Mouse (Mus musculus) left cerebral cortex, postnatal 10 days (tissue): ENCODE data around the gene Spi1. TPM values are rescaled to one million over a fixed set of nuclear protein-coding genes. Genes with fewer than 3 reads are reported as not detected.

Experiments used
- DNase-seq, 2 experiments: peaks; one replicate each; pipeline ENCODE4 v3.0.0; 2021 to 2022; ENCODE audit warnings: low spot score in 2 of 2, mixed read lengths in 1 of 2; ENCODE audit errors: extremely low spot score in 1 of 2
- intact Hi-C: fragments of 180-260 bp; cut with DNase I; formaldehyde crosslinking; loops from one replicate; pipeline ENCODE4 v1.15.1; 2025
- total RNA-seq, 2 experiments: library from RNA; stranded (reverse); gene quantifications; 2 replicates each; pipeline ENCODE4 v1.2.3; 2021

The Spi1 gene
- total RNA-seq, 2 experiments from 2014 or later, result 5.2 to 5.6 TPM

DNA sequence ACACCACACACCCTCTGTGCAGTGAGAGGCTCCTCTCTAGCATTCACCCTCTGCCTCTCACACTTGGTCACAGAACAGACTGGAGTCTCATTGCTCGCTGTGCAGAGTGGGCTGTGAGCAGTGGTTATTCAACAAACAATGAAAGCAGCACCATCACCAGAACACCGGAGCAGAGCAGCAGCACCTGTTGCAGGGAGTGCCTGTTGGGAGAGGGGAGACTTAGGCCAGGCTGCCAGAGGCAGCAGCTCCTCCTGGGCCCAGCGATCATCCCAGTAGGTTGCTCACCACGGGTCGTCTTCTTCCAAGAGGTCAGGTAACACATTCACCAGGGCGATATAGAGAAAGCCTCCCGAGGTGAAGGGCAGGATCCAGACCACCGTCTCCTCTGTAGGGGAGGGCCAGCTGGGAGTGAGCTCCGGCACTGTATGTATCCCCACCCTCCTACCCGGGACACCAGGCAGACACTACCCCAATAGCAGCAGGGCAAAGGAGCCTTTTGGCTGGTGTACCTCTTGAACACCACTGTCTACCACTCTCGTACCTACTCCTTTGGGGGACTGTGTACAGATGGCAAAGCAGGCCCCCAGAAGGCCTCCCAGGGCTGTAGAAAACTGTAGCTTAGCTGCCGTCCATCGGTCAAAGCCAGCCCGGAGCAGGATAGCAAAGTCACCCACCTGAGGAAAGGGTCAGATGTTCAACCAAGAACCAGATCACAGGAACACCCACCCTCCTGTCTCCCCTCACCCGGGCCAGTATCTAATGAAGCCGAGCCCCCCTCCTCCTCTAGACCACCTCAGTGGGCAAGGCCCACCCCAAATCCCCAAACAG, 19.2 kb upstream of the Spi1 start:
- no peak for DNase-seq
- intact Hi-C loops, result loop anchor here (5.0 kb wide), 1 partner anchor 196 kb away; no protein-coding TSS in a partner anchor

DNA sequence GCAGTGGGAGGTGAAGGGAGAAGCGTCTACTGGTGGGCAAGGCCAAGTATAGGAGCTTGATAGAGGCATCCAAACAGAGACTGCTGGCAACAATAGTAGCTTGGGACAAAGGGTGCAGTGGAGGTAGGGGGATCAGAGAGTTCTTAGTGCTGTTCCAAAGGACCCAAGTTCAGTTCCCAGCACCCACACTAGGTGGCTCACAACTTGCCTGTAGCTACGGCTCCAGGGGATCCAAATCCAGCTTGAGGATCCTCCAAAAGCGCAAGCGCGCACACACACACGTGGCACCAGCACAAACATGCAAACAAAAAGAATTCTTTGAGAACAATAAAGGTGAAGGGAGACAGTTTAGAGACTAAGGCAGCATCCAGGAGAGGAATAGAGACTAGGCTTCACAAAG, 18.0 kb upstream of the Spi1 start:
- intact Hi-C loops, result loop anchor here (5.0 kb wide), 1 partner anchor 197 kb away; no protein-coding TSS in a partner anchor
- DNase-seq, result no peak

DNA sequence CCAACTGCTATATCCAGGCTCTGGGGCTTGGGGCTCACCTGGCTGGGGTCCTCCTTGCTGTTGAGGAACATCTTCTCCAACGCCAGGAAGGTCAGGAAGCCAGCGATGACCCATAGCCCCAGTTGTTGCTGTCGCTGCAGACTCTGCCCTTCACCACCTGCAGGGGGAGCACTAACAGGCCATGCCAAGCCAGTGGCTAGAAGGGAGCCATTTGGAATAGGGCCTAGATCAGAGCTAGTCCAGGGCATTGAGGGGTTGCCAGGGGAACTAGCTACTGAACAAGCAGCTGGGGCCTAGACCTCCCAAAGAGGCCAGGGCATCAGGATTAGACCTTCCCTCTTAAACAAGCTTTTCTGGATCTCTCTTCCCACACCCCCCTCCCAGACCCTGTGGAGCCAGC, 16.6 kb upstream of the Spi1 start:
- intact Hi-C loops, result no loop called here

DNA sequence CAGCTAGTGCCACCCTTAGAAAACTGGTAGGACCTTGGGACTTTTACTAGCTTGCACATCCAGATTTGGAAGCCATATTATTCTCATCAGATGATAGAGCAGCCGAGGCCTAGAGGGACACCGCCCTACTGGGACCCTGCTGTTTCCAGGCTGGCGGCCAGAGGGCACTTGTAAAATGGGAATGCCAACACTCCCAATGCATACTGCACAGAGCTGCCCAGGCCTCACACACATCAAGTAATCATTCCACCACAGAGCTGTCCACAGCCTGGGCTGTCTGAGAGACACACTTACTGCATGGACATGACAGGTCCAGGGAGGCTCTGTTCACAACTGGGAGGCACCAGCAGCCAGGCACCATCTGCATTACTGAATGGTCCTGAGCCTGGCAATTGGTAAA, 15.7 kb upstream of the Spi1 start:
- intact Hi-C loops, result no loop called here
- DNase-seq, result no peak

More for the DNA sequence above, 16.6 kb upstream of the Spi1 start:
- DNase-seq, result peak; percentile 61 to 75

DNA sequence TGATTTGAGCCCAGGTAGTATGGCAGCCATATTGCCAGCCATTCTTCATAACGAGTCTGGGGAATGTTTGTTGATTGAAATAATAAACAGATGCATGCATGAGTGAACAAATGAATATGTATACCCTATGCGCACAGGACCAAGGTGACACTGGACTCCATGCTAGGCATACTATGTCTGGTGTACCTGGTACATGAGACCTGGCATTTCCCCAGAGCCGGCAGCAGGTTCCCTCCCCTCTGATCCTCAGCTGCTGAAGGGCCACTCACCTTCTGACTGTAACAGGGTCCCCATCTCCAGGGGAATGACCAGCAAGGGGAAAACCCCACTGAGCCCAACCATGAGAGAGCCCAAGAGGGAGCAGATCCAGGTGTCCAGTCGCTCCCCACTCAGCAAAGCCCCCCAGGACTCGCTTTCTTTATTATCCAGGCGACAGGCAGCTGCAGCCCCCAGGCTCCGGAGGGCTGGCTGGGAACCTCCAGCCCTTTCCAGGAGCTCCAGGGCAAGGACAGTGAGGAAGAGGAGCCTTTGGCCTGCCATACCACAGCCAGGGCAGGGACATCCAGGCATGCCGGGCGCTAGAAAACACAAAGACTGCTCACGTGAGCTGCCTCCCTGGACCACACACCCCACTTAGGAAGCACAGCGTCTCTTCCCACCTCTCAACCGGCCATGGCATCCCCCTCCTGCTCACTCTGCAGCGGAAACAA, 13.9 kb upstream of the Spi1 start:
- intact Hi-C loops, result no loop called here
- DNase-seq, result no peak

DNA sequence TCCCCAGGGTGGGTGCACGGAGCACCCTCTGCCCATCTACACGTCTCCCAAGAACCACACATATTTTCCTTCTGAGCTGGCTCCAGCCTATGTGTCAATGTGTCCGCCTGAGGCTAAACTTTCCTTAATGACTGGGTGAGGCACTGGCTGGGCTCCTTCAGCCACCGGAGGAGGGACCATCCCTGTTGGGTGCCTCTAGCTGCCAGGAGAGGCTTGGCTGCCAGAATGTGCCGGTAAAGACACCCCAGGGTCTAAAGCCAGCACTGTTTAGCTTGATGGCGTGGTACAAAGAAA, 13.4 kb upstream of the Spi1 start:
- intact Hi-C loops, result no loop called here
- no peak for DNase-seq

DNA sequence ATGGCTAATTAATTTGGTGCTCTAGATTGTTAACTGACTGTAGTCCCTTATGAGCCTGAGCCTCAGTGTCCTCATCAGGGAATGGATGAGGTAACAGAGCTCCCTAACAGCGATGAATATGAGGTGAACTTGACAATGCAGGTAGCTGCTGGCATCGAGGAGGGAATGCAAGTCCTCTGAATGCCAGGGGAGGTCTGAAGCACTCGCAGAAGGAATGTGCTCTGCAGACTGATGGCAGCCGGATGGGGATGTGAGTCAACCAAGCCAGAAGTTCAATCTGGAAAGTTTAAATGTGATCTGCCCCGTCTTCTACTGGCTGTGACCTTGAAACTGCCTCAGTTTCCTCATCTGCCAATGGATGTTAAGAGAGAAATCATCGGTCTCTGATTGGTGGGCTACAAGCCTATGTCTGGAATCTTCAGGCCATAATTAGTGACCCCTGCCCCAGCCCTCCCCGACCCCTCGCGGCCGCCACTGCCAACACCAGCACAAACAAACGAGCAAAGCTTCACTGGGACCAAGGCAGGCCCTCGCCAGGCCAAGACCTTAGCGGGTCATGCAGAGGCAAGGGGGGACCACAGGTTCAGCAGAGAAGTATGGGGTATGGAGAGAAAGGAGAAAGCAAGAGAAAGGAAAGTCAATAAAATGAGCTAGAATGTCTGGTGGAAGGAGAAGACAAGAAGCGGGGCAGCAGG, 12.7 kb upstream of the Spi1 start:
- intact Hi-C loops, result no loop called here

DNA sequence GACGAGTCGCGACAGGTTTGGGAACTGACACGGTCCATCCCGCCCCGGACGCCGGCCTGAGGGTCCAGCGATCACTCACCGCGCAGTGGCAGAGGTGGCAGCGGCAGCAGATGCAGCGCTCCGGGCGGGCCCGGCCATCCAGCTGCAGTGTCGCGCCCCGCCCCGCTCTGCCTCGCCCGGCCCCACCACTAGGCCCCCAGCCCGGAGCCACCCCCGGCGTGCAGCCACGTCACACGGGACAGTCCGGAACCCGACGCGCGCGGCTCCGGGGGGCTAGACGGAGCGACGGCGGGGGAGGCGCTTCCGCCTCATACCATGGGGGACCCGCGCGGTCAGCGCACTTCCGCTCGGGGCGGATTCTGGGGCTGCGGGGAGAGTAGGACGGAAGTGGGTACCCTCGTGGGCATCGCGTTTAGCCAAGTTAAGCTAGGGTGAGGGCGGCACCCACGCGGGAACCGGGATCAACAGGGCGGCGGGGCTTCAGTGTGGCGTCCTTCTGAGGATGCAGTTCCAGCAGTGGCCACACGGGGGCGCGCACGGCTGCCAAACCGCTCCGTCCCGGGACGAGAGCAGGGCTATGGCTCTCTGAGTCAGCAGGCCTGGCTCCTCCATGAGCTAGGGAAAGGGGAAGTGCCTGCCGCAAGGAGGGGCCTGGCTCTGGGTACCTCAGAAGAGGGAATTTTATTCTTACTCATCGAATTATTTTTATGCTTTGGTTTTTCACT, 12.0 kb upstream of the Spi1 start, which contains the start of gene Slc39a13:
Gene Slc39a13, minus strand, starts transcription at position 342 of the 725 bp plus-strand sequence.
- peak; percentile 95 to 97 for DNase-seq
- intact Hi-C loops, result loop anchor here (2.0 kb wide), 1 partner anchor 31 kb away; no protein-coding TSS in a partner anchor

More for the DNA sequence above, 12.7 kb upstream of the Spi1 start:
- DNase-seq, result no peak

DNA sequence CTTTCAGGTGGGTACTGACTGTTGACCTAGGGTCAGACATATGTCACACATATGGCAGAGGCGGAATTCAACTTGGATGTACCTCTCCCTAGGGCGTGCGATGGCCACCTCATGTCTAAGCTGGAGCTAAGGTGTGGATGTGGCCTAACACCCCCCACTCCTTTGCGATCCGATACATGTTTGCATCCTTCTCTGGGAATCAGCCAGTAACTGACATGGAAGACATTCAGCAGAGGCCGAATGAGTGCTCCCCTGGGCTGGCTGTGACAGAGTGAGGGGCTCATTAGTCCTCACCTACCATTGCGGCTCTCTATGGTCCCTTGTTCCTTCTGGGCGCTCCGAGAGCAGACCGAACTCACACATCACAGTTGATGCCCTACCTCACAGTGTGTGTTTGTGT, 11.1 kb upstream of the Spi1 start:
- DNase-seq, result no peak
- intact Hi-C loops, result loop anchor here (2.0 kb wide), 1 partner anchor 30 kb away; no protein-coding TSS in a partner anchor

DNA sequence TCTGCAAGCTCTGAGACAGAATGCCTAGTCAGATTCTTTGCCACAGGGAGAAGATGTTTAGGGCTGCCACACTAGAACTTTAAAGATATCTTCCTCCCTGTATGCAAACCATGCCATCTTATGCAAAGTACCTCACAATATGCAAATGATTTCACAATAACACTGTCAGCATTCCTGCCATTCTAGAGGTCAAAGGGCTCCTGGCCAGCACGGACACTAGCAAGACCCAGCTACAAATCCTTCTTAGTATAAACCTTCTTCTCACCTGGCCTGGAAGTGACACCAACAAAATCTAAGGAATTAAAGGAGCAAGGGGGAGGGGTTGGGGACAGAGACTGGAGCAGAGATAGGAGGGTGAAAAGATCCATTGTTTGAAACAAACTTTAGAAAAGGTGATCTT, 10.1 kb upstream of the Spi1 start:
- intact Hi-C loops, result no loop called here

DNA sequence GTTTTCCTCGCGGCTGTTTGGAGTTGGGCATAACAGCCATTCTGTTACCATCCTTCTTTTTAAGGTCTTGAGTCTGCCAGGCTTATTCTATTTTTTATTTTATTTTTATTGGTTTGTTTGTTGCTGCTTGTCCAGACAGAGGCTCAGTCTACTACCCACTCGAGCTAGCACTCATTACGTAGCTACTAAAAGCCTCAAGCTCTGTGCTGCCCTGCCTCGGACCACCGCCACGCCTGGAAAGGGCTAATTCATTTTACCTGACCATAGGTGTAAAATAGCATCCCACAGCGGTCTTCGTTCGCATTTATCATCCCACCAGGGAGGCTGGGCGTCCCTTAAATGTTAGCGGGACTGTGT, 4.3 kb upstream of the Spi1 start:
- DNase-seq, result no peak
- intact Hi-C loops, result no loop called here

More for the DNA sequence above, 10.1 kb upstream of the Spi1 start:
- DNase-seq, result no peak

DNA sequence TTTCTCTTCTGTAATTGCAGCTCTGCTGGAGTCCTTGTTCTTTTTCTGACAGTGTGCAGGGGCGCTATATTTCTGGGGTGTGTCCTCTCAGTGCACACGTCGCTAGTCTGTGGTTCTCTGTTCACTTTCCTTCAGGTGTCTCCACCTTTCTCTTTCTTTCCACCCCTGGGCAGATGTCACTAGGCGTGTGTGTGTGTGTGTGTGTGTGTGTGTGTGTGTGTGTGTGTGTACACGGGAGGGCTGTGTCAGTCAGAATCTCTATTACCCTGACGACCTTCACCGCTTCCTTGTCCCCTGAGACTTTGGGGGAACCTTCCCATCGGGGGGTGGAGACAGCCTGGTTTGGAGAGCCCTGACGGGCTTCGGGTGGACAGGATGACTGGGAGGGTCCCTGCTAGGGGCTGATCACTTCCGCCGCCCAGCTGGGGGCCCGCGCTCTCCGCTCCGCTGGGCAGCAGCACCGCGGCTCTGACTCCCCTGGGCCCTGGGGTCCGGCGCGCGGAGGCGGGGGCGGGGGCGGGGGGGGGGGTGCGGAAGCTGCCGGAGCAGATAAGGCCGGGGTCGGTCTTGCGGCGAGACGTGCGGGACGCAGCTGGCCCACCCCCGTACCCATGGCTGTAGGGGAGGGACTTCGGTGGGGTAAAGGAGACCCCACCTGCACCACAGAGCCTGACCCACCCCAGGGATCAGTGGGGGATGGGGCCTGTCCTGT, 3.7 kb upstream of the Spi1 start:
- intact Hi-C loops, result no loop called here

DNA sequence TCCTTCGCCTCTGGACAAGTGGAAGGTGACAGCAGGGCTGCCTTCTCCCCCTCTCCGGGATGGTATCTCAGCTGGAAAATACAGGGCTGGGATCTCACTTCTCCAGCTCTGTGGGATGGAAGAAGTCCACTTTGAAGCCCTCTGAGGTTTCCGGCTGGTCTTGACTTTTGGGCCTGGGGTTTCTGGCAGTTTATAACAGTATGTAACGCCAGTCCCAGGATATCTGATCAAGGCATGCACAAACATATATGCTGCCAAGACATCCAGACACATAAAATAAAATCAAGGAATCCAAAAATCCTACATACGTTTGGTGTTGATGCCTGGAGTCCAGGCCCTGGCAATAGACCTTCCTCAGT, 3.2 kb upstream of the Spi1 start:
- intact Hi-C loops, result no loop called here
- DNase-seq, result no peak

More for the DNA sequence above, 3.7 kb upstream of the Spi1 start:
- no peak for DNase-seq

DNA sequence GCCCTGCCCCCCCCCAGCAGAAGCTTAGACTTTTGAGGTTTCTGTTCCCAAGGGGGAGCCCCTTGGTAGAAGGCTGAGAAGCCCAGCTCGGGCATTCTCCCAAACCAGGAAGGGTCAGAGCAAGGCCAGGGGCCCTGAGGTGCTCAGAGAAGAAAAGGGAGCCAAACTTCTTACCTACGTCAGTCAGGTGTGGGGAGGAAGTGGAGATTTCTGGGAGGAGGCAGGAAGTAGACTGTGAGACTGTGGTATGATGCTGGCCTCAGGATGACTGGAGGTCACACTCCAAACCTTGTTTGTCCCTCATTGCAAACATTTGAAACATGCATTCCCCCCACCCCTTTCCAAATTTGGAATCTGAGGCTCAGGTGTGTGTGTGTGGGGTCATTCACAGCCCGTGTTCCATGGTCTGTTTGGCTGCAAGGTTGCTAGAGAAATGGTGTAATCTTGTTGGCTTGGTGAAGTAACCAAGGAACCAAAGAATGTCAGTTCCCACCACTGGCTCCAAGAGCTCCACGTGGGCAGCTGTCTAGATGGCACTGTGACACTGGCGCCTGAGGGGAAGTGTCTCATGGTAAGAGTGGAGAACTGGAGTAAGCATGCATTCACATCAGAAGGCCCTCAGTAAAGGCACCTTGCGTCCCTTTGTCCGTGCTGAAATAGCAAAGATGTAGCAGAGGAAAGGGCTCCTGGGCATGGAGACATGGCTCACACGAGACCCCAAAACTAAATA, 1.2 kb upstream of the Spi1 start:
- DNase-seq, result no peak
- intact Hi-C loops, result no loop called here

DNA sequence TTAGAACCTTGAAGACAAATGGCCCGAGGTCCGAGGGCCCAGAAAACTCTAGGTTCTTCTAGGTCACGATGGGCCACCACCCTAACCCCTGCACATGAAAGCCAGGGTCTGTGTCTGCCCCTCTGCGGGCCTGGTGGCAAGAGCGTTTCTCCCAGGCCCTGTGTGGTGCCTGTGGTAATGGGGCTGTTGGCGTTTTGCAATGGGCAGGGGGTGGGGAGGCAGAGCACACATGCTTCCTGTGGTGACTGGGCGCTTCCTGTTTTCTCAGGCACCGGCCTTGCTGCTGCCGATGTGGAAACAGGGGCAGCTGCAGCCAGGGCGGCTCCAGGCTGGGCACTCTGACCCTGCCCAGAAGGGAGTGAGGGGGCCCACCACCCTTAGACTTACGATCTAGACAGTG, 654 bp downstream of the Spi1 start:
- peak in 1 of 2 experiments; percentile 76 for DNase-seq
- intact Hi-C loops, result no loop called here

DNA sequence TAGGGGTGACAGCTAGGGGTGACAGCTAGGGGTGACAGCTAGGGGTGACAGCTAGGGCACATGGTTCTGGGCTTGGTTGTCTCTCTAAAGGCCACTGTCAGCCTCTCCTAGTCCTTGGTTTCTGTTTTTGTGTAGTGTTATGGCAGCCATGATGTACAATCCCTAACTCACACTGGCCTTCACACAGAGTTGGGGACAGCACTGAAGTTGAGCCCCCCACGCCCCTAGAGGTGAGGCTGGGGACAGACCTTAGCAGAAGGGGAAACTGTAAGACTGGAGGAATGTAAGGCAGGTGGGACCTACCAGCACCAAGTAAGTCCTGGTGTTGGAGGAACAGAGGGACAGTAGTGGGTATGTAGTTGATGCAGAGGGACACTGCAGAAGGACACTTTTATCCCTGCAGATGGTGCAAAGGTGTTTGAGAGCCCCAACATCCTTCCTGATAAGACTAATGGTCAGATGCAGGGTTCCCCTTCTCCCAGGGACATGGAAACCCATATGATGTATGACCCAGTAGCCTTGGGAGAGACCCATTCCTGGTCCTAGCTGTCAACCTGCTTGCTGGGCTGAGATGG, 1.3 kb downstream of the Spi1 start:
- no peak for DNase-seq
- intact Hi-C loops, result no loop called here

DNA sequence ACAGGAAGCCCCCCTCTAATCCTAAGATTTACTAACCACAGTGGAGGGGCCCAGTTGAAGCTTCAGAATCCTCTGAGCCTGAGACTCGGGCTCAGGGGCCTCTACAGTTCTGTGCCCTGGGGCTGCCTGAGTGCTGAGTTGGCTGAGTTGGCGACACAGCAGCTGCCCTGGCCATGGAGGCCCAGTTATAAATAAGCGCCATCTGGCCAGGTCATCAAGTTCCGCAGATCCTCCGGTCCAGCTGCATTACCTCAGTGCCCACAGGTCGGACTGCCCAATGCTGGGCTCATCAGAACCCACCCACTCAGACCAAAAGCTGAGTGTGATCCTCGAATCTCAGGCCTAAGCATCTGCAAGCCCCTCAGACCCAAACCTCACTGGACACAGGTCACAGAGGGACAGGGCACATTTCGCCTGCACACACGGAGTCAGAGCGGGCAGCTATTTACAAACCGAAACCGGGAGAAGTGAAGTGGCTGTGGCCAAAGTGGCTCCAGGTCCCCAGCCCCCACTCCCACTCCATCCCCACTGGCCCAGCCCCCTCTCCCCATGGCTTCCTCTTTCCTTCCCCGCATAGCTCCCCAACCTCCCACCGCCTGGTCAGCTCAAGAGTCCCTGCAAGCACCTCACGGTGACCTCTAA, 2.1 kb downstream of the Spi1 start:
- DNase-seq, result peak in 1 of 2 experiments; percentile 68
- intact Hi-C loops, result no loop called here
